Mouse (Mus musculus) heart, embryonic 10.5 days (tissue): ENCODE results near the gene Fam208b. TPM values are rescaled to one million over a fixed set of nuclear protein-coding genes. Genes with fewer than 3 reads are reported as not detected.
A peak's percentile ranks its signal among the peaks of the same experiment; 100 is the strongest.

Source experiments
- DNase-seq: peaks from one replicate; pipeline ENCODE4 v3.0.0-alpha.2; 2017; ENCODE audit warnings: low spot score
- H3K27ac ChIP-seq: fragments of 300-500 bp; sonication (generic); 2 replicates; pipeline ENCODE4 v1.5.1; 2016; ENCODE audit warnings: mild to moderate bottlenecking
- H3K27me3 ChIP-seq: fragments of 300-500 bp; sonication (generic); 2 replicates; pipeline ENCODE4 v1.6.1; 2016; ENCODE audit warnings: mild to moderate bottlenecking; ENCODE audit not compliant: poor library complexity, insufficient read depth, severe bottlenecking
- H3K36me3 ChIP-seq: fragments of 300-500 bp; sonication (generic); 2 replicates; pipeline ENCODE4 v1.6.1; 2016; ENCODE audit warnings: mild to moderate bottlenecking, moderate library complexity
- H3K4me1 ChIP-seq: fragments of 300-500 bp; sonication (generic); 2 replicates; pipeline ENCODE4 v1.6.1; 2016; ENCODE audit warnings: mild to moderate bottlenecking
- H3K4me3 ChIP-seq: fragments of 300-500 bp; sonication (generic); 2 replicates; pipeline ENCODE4 v1.5.1; 2016; ENCODE audit warnings: mild to moderate bottlenecking, moderate library complexity
- H3K9me3 ChIP-seq: fragments of 300-500 bp; sonication (generic); 2 replicates; pipeline ENCODE4 v1.6.1; 2016; ENCODE audit warnings: mild to moderate bottlenecking, moderate library complexity
- WGBS: fragments of 180-500 bp; shearing (Covaris S2); methylation state at CpG from one replicate; pipeline ENCODE4 v1.1.7; 2016; 5-methylcytosine and 5-hydroxymethylcytosine counted together
- polyA plus RNA-seq: library from polyadenylated mRNA; unstranded; fragments of >200 nt; fragmentation: Nextera tagmentation; extraction: Ambion mirVana; gene quantifications from 2 replicates; pipeline ENCODE4 v1.2.1, GENCODE M21; 2016

Fam208b gene
- polyA plus RNA-seq = 13.5 and 15.9 TPM in 2 replicates

GRCm38 (mm10) chr13:3610795-3611438 lies at the start of gene Fam208b:
Fam208b (minus strand) TSS chr13:3611108.
- no peaks in the 10 kb centered on the region for H3K4me1 ChIP-seq
- H3K9me3 ChIP-seq = no peaks in the 10 kb centered on the region
- peak; percentile 99 for DNase-seq
- no peaks in the 10 kb centered on the region for H3K36me3 ChIP-seq
- peak within 1 kb of the TSS; percentile 99 for H3K4me3 ChIP-seq
- no peaks in the 10 kb centered on the region for H3K27me3 ChIP-seq
- WGBS = under 1% methylated on average over 58 of the region's 58 CpGs
- H3K27ac ChIP-seq = peak within 1 kb of the TSS; percentile 96

DNA sequence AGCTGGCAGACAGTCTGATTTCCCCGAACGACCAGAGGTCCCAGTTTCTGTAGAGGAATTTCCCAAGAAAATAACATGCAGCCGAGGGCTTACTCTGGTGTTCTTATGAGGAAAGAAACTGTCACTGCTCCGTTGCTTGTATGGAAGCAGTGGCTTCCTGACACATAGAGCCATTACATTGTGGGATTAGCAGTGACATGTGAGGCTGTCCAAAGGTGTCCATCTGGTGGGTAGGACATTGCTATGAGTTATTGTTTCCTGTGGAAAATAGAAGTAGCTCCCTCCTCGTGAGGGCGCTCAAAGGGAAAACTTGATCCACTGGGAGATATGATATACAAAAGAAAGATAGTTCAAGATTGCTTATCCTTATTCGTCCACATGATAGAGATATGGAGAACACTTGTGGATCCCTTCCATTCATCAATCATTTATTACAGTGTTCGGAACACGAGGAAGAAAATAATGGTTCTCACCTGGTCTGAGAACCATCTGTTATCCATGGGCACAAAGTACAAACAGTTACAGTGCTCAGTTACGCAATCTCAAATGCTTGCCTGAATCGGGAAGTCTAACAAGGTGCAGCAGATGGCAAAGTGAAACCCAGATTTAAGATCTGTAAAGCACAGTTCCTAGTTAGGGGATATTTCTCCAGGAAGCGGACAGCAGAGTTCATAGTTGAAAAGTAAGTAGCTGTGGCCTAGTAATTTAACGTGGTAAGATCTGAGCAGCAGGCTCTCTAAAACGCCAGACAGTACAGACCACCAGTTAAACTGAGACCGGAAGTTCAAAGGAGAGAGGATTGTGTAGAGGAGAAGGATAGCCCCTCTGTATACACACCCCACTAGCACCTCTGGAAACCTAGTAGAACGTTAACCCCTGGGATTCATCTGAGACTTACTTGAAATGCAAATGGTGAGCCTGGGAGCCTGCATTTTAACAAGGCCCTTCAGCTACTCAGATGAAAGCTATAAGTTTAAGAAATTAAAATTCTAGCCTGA lies 48.6 kb upstream of the Fam208b start:
- DNase-seq = no peak
- 74% methylated on average over 16 of the region's 16 CpGs for WGBS
- no peaks in the 10 kb centered on the region for H3K4me1 ChIP-seq
- H3K9me3 ChIP-seq = no peaks in the 10 kb centered on the region
- no peaks in the 10 kb centered on the region for H3K27me3 ChIP-seq
- H3K4me3 ChIP-seq = no peak overlapping the region
- H3K36me3 ChIP-seq = no peaks in the 10 kb centered on the region
- H3K27ac ChIP-seq = no peak overlapping the region

GRCm38 (mm10) chr13:3654432-3654831 lies 43.5 kb upstream of the Fam208b start:
- Histone ChIP-seq H3K4me3 (no peak overlapping the region), H3K9me3 (no peaks in the 10 kb centered on the region), H3K27ac (no peak overlapping the region), H3K36me3 (peaks cover 3% of the 10 kb centered on the region; the same call in 1 of the 2 replicates), H3K27me3 (no peaks in the 10 kb centered on the region), H3K4me1 (no peaks in the 10 kb centered on the region)
- WGBS = 89% methylated on average over 2 of the region's 2 CpGs
- no peak for DNase-seq

GRCm38 (mm10) chr13:3650569-3650968 lies 39.7 kb upstream of the Fam208b start:
- Histone ChIP-seq H3K27me3 (no peaks in the 10 kb centered on the region), H3K27ac (no peak overlapping the region), H3K36me3 (peaks cover 6% of the 10 kb centered on the region; the same call in 1 of the 2 replicates), H3K4me3 (no peak overlapping the region), H3K4me1 (no peaks in the 10 kb centered on the region), H3K9me3 (no peaks in the 10 kb centered on the region)
- no peak for DNase-seq
- WGBS = 87% methylated on average over 4 of the region's 4 CpGs

GRCm38 (mm10) chr13:3646566-3646965 lies 35.7 kb upstream of the Fam208b start:
- no peak for DNase-seq
- no peaks in the 10 kb centered on the region for H3K9me3 ChIP-seq
- H3K4me3 ChIP-seq = no peak overlapping the region
- 86% methylated on average over 7 of the region's 7 CpGs for WGBS
- no peak overlapping the region for H3K27ac ChIP-seq
- H3K27me3 ChIP-seq = no peaks in the 10 kb centered on the region
- H3K4me1 ChIP-seq = no peaks in the 10 kb centered on the region
- peaks cover 6% of the 10 kb centered on the region; the same call in 1 of the 2 replicates for H3K36me3 ChIP-seq

- no peaks in the 10 kb centered on the region for H3K4me1 ChIP-seq
- no peak for DNase-seq
- WGBS = 69% methylated on average over 3 of the region's 3 CpGs
- no peak overlapping the region for H3K4me3 ChIP-seq
- H3K27me3 ChIP-seq = no peaks in the 10 kb centered on the region
- no peaks in the 10 kb centered on the region for H3K9me3 ChIP-seq
- H3K27ac ChIP-seq = no peak overlapping the region
- peaks cover 6% of the 10 kb centered on the region; the same call in 1 of the 2 replicates for H3K36me3 ChIP-seq
Observed at GRCm38 (mm10) chr13:3645919-3646318, 35.0 kb upstream of the Fam208b start.

DNA sequence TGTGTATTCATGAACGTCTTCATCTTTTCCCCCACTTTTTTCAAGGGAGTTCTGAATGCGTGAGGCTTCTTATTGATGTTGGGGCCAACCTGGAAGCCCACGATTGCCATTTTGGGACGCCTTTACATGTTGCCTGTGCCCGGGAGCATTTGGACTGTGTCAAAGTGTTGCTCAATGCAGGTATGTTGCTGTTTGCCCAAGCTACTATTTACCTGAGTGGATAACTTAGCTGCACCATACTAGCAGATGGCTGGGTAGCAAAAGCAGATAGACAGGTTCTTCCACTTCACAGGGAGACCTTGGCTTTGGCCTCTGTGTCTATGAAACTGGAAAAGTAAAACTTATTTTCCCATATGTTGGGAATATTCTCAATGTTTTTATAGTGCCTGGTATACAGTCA lies 34.0 kb upstream of the Fam208b start:
- Histone ChIP-seq H3K4me3 (no peak overlapping the region), H3K36me3 (peaks cover 3% of the 10 kb centered on the region; the same call in 1 of the 2 replicates), H3K27me3 (no peaks in the 10 kb centered on the region), H3K27ac (no peak overlapping the region), H3K4me1 (no peaks in the 10 kb centered on the region), H3K9me3 (no peaks in the 10 kb centered on the region)
- DNase-seq = no peak
- 88% methylated on average over 5 of the region's 5 CpGs for WGBS

DNA sequence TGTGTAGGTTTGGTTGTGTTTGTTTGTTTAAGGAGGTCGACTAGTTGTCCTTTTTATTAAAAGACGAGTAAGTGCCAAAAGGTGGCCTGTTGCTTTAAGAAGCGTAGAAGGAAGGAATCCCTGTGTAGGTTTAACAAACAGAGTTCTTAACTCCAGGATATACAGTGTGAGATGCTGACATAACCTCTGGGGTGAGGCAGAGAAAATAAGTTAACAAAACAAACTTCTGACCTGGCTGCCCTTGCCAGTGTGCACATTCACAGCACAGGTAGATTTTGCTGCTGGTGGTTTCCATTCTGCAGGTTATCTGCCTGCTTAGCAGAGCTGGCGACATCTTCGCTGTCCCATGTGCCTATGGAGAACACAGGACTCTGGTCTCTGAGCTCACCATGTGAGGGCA lies 31.6 kb upstream of the Fam208b start:
- H3K4me3 ChIP-seq = no peak overlapping the region
- H3K4me1 ChIP-seq = no peaks in the 10 kb centered on the region
- WGBS = 82% methylated on average over 5 of the region's 5 CpGs
- H3K36me3 ChIP-seq = peaks cover 3% of the 10 kb centered on the region; the same call in 1 of the 2 replicates
- no peak for DNase-seq
- no peak overlapping the region for H3K27ac ChIP-seq
- H3K9me3 ChIP-seq = no peaks in the 10 kb centered on the region
- H3K27me3 ChIP-seq = no peaks in the 10 kb centered on the region

GRCm38 (mm10) chr13:3642049-3642448 lies 31.1 kb upstream of the Fam208b start:
- DNase-seq = peak; percentile 84
- 71% methylated on average over 9 of the region's 9 CpGs for WGBS
- Histone ChIP-seq H3K36me3 (peaks cover 3% of the 10 kb centered on the region; the same call in 1 of the 2 replicates), H3K9me3 (no peaks in the 10 kb centered on the region), H3K4me1 (no peaks in the 10 kb centered on the region), H3K4me3 (no peak overlapping the region), H3K27ac (no peak overlapping the region), H3K27me3 (no peaks in the 10 kb centered on the region)

- Histone ChIP-seq H3K27ac (no peak overlapping the region), H3K4me3 (no peak overlapping the region), H3K4me1 (no peaks in the 10 kb centered on the region), H3K27me3 (0 out of 2 replicates have a peak, but pooled peaks cover 3% of the 10 kb centered on the region), H3K9me3 (no peaks in the 10 kb centered on the region), H3K36me3 (no peaks in the 10 kb centered on the region)
- DNase-seq = no peak
- 54% methylated on average over 11 of the region's 11 CpGs for WGBS
Observed at GRCm38 (mm10) chr13:3636797-3637196, 25.9 kb upstream of the Fam208b start.

DNA sequence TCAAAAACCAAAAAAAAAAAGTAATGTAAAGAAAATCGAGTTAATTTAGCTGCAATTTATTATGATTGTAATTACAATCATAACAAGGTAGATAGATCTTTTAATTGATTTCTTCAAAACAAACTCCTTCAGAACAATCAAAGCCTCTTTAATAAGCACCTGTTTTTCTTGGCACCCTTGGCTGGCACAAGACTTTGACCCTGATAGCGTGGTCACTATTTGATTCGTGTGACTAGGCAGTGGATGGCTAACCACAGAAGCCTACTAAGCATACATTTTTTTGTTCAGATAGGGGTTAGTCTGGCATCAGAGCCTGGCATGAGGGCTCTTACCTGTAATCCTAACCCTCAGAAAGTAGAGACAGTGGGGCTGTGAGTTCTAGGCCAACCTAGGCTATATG lies 24.2 kb upstream of the Fam208b start:
- DNase-seq = no peak
- Histone ChIP-seq H3K27ac (no peak overlapping the region), H3K9me3 (no peaks in the 10 kb centered on the region), H3K4me3 (no peak overlapping the region), H3K36me3 (no peaks in the 10 kb centered on the region), H3K4me1 (no peaks in the 10 kb centered on the region), H3K27me3 (0 out of 2 replicates have a peak, but pooled peaks cover 3% of the 10 kb centered on the region)
- WGBS = 88% methylated on average over 3 of the region's 3 CpGs

DNA sequence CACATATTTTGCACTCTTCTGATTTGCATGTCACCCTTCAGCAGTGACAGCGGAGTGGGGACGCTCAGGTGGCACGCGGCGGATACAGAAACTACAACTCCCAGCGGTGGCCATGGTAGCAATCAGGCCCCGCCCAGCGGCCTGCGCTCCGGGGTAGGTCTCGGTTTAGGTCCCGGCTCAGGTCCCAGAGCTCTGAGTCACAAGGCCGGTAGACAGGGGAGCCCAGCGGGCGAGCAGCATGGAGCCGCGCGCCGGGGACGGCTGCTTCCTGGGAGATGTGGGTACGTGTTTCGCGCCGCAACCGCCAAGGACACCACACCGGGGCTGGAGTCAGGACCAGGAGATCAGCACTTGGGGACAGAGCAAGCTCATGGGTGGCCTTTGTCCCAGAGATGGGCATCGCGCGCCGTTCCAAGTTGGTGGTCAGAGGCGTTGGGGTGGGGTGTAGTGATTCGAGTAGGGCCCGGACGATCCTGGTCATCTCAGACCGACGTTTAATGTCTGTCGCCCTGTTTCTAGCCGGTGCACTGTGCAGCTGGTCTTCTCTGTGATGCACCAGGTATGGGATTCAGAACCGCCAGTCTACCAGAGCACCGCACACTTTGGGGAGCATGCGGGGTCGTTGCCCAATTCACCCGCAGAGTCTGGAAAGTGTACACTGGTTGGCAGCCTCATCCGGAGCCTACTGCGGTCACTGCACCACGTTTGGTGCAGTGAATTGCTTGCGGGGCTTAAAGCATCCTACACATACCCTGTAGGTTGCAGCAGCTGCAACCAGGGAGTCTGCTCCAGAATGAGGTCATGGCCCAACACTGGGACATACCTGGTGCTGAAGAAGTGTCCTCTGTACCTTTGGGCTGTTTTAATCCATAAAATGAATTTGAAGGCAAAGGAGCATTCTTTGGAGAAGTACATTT lies 23.2 kb upstream of the Fam208b start, which contains the start of gene Asb13:
TSS of gene Asb13 (plus strand) at position 138 of the 917 bp plus-strand sequence.
- WGBS = 1% methylated on average over 47 of the region's 47 CpGs

More for the DNA sequence above, 23.2 kb upstream of the Fam208b start, which contains the start of gene Asb13:
- Histone ChIP-seq H3K4me1 (no peaks in the 10 kb centered on the region), H3K4me3 (peak within 1 kb of the TSS; percentile 83), H3K9me3 (no peaks in the 10 kb centered on the region), H3K27ac (peak within 1 kb of the TSS; percentile 83), H3K27me3 (0 out of 2 replicates have a peak, but pooled peaks cover 3% of the 10 kb centered on the region), H3K36me3 (no peaks in the 10 kb centered on the region)
- peak; percentile 93 for DNase-seq
